Mouse (Mus musculus) midbrain, postnatal 0 days (tissue): Measurements from ENCODE around the gene Btk. TPM values are rescaled to one million over a fixed set of nuclear protein-coding genes. Genes with fewer than 3 reads are reported as not detected.
A peak's percentile ranks its signal among the peaks of the same experiment; 100 is the strongest.

Source experiments
- ATAC-seq: fragments of 200-750 bp; cut with Nextera tagmentation; 2 replicates; pipeline ENCODE4 v1.8.0; 2017; ENCODE audit warnings: moderate number of reproducible peaks, mild to moderate bottlenecking, moderate TSS enrichment, moderate library complexity; ENCODE audit not compliant: low FRiP score
- DNase-seq: peaks from one replicate; pipeline ENCODE4 v3.0.0-alpha.2; 2015; ENCODE audit warnings: low spot score
- H3K27ac ChIP-seq: fragments of 300-500 bp; sonication (generic); 2 replicates; pipeline ENCODE4 v1.5.1; 2014; ENCODE audit warnings: low read depth, mild to moderate bottlenecking, low read length, mixed read lengths
- H3K27me3 ChIP-seq: fragments of 300-500 bp; sonication (generic); 2 replicates; pipeline ENCODE4 v1.6.1; 2014; ENCODE audit warnings: low read length, control low read depth, mixed read lengths; ENCODE audit not compliant: insufficient read depth
- H3K36me3 ChIP-seq: fragments of 300-500 bp; sonication (generic); 2 replicates; pipeline ENCODE4 v1.6.1; 2014; ENCODE audit warnings: low read length, control low read depth, mixed read lengths; ENCODE audit not compliant: insufficient read depth
- H3K4me1 ChIP-seq: fragments of 300-500 bp; sonication (generic); 2 replicates; pipeline ENCODE4 v1.6.1; 2014; ENCODE audit warnings: mild to moderate bottlenecking, control low read depth, antibody characterized with exemption, low read length, mixed read lengths; ENCODE audit not compliant: insufficient read depth
- H3K4me2 ChIP-seq: fragments of 300-500 bp; sonication (generic); 2 replicates; pipeline ENCODE4 v1.6.1; 2014; ENCODE audit warnings: low read depth, mild to moderate bottlenecking, low read length, mixed read lengths; ENCODE audit not compliant: poor library complexity, severe bottlenecking
- H3K4me3 ChIP-seq: fragments of 300-500 bp; sonication (generic); 2 replicates; pipeline ENCODE4 v1.5.1; 2014; ENCODE audit warnings: low read depth, mild to moderate bottlenecking, low read length, moderate library complexity
- H3K9ac ChIP-seq: fragments of 300-500 bp; sonication (generic); replicated peaks from 2 replicates; pipeline ENCODE4 v1.6.1; 2014; ENCODE audit warnings: mild to moderate bottlenecking, low read length, moderate library complexity, mixed read lengths; ENCODE audit not compliant: poor library complexity, severe bottlenecking
- H3K9me3 ChIP-seq: fragments of 300-500 bp; sonication (generic); 2 replicates; pipeline ENCODE4 v1.6.1; 2016; ENCODE audit warnings: low read length, control low read depth
- CTCF ChIP-seq: IDR thresholded peaks from 2 replicates; pipeline ENCODE4 v1.5.1; 2016; ENCODE audit warnings: antibody characterized with exemption, mild to moderate bottlenecking
- WGBS: fragments of 180-500 bp; shearing (Covaris S2); extraction: QIAGEN DNeasy Blood & Tissue Kit; methylation state at CpG from one replicate; pipeline ENCODE4 v1.1.7; 2014; 5-methylcytosine and 5-hydroxymethylcytosine counted together
- polyA plus RNA-seq: library from polyadenylated mRNA; unstranded; fragments of >200 nt; fragmentation: Nextera tagmentation; extraction: Ambion mirVana; gene quantifications from 2 replicates; pipeline ENCODE4 v1.2.1, GENCODE M21; 2015
- total RNA-seq: library from RNA; depleted of rRNA; stranded (reverse); fragments of >200 nt; gene quantifications from 2 replicates; pipeline ENCODE4 v1.2.3, GENCODE M21; 2014; rRNA removed

Gene Btk
- total and polyA plus RNA-seq, 2 experiments from 2014 or later: 0.27 to 0.48 TPM

GRCm38 (mm10) chrX:134509473-134509872 is 73.9 kb downstream of the Btk start:
- Histone ChIP-seq H3K4me1 (no peaks in the 10 kb centered on the region), H3K9me3 (no peaks in the 10 kb centered on the region), H3K4me3 (no peak overlapping the region), H3K9ac (no peak overlapping the region), H3K27me3 (no peaks in the 10 kb centered on the region), H3K27ac (no peak overlapping the region), H3K36me3 (no peaks in the 10 kb centered on the region), H3K4me2 (no peak overlapping the region)
- 46% methylated on average over 2 of the region's 2 CpGs for WGBS
- TF ChIP-seq CTCF: peak; percentile 58
- ATAC-seq (no peak), DNase-seq (no peak)

- Histone ChIP-seq H3K9me3 (no peaks in the 10 kb centered on the region), H3K4me3 (no peak overlapping the region), H3K36me3 (no peaks in the 10 kb centered on the region), H3K27me3 (no peaks in the 10 kb centered on the region), H3K27ac (no peak overlapping the region), H3K9ac (no peak overlapping the region), H3K4me1 (no peaks in the 10 kb centered on the region), H3K4me2 (no peak overlapping the region)
- ATAC-seq (no peak), DNase-seq (no peak)
- 69% methylated on average over 6 of the region's 6 CpGs for WGBS
- TF ChIP-seq CTCF: no peak
Observed at GRCm38 (mm10) chrX:134507977-134508376, 75.4 kb downstream of the Btk start.

DNA sequence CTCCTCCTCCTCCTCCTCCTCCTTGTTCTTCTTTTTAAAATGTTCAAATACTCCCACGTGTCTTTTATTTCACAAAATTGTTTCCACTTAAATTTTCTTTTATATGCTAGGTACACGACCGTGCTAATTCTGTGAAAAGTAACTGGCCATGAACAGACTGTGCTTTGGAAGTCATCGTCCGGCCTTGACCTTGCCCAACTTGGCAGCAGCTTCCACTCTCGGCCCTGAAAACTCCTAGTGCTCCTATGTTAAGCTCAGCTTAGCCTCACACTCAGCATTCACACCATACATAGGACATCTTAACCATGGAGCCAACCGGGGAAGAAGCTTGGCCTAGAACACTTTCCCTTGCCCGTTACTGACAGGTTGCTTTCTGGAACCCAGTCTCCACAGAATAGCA is 82.7 kb downstream of the Btk start:
- ATAC-seq (no peak), DNase-seq (no peak)
- Histone ChIP-seq H3K4me2 (no peak overlapping the region), H3K4me3 (no peak overlapping the region), H3K9ac (no peak overlapping the region), H3K27ac (no peak overlapping the region), H3K9me3 (no peaks in the 10 kb centered on the region), H3K4me1 (no peaks in the 10 kb centered on the region), H3K27me3 (no peaks in the 10 kb centered on the region), H3K36me3 (no peaks in the 10 kb centered on the region)
- no peak for TF ChIP-seq CTCF
- WGBS: 80% methylated on average over 8 of the region's 8 CpGs

Other genes with a start within 250 kb of the Btk start
- gene Drp2, start 179.0 kb downstream of the Btk start, total RNA-seq: 37.2 and 38.3 TPM in 2 replicates
- gene Drp2, start 179.0 kb downstream of the Btk start, polyA plus RNA-seq: 8.3 and 9.5 TPM in 2 replicates
- gene Taf7l, start 107.1 kb downstream of the Btk start, total RNA-seq: not detected in 2 replicates
- gene Taf7l, start 107.1 kb downstream of the Btk start, polyA plus RNA-seq: 0.09 and 0.23 TPM in 2 replicates
- 5.3 and 11.7 TPM in 2 replicates for gene Timm8a1, start 41.7 kb downstream of the Btk start, total RNA-seq
- 35.2 and 37.4 TPM in 2 replicates for gene Timm8a1, start 41.7 kb downstream of the Btk start, polyA plus RNA-seq
- 299 and 311 TPM in 2 replicates for gene Rpl36a, start 2.1 kb upstream of the Btk start, total RNA-seq
- gene Rpl36a, start 2.1 kb upstream of the Btk start, polyA plus RNA-seq: 156 and 169 TPM in 2 replicates
- gene Gla, start 17.6 kb upstream of the Btk start, total RNA-seq: 5.0 and 7.6 TPM in 2 replicates
- 4.6 and 5.1 TPM in 2 replicates for gene Gla, start 17.6 kb upstream of the Btk start, polyA plus RNA-seq
- gene Hnrnph2, start 17.6 kb upstream of the Btk start, total RNA-seq: 42.4 and 48.6 TPM in 2 replicates
- 109 and 116 TPM in 2 replicates for gene Hnrnph2, start 17.6 kb upstream of the Btk start, polyA plus RNA-seq
- 15.0 and 21.4 TPM in 2 replicates for gene Armcx4, start 102.9 kb upstream of the Btk start, total RNA-seq
- 4.5 and 6.0 TPM in 2 replicates for gene Armcx4, start 102.9 kb upstream of the Btk start, polyA plus RNA-seq
- gene Armcx1, start 134.4 kb upstream of the Btk start, total RNA-seq: 41.0 and 70.2 TPM in 2 replicates
- gene Armcx1, start 134.4 kb upstream of the Btk start, polyA plus RNA-seq: 58.9 and 62.5 TPM in 2 replicates
- gene Armcx6, start 167.8 kb upstream of the Btk start, total RNA-seq: 40.0 and 40.1 TPM in 2 replicates
- gene Armcx6, start 167.8 kb upstream of the Btk start, polyA plus RNA-seq: 49.0 and 51.4 TPM in 2 replicates
- gene Armcx3, start 173.0 kb upstream of the Btk start, total RNA-seq: 49.4 and 72.0 TPM in 2 replicates
- gene Armcx3, start 173.0 kb upstream of the Btk start, polyA plus RNA-seq: 75.0 and 75.2 TPM in 2 replicates
- 114 and 129 TPM in 2 replicates for gene Armcx2, start 225.7 kb upstream of the Btk start, total RNA-seq
- gene Armcx2, start 225.7 kb upstream of the Btk start, polyA plus RNA-seq: 85.4 and 88.1 TPM in 2 replicates